Mouse (Mus musculus) monocyte, adult 59 days (primary cell): ENCODE results near the gene Dgat2. TPM values are rescaled to one million over a fixed set of nuclear protein-coding genes. Genes with fewer than 3 reads are reported as not detected.

Experiments
- total RNA-seq, 2 experiments: library from RNA; stranded (reverse); gene quantifications; one replicate each; pipeline ENCODE4 v1.2.4; 2023

The Dgat2 gene
- total RNA-seq, result 10 to 100 TPM; 40.4 to 42.2 TPM

DNA sequence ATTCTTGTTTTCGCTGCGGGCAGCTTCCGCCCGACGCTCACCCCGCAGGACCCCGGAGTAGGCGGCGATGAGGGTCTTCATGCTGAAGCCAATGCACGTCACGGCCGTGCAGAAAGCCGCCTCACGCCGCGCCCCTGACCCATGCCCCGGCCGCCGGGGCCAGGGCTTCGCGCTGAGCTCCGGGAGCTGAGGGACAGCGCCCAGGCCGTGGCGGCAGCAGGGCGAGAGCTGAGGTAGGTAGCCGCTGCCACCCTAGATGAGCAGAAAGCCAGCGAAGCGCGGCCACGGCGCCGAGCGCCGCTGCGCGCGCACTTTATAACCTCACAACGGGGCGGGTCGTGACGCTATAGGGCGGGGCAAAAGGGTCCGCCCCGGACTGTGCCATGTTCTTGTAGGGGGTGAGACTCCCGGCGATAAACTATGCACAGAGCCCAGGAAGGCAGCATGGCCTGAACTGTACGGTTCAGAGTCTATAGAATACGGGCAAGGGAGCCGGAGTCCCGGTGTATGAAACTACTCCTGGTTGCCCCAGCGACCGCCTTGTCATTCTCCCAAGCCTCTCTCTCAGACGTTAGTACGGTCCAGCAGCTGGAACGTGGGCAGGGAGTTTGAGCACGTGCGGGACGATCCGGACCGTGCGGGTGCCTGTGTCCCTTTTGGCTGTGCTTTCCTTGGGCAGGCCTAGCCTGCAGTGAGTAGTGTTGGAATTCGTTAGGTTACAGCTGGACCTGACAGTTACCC, at the start of gene Dgat2:
Dgat2 (minus strand) TSS at position 288 of the 741 bp plus-strand sequence.

DNA sequence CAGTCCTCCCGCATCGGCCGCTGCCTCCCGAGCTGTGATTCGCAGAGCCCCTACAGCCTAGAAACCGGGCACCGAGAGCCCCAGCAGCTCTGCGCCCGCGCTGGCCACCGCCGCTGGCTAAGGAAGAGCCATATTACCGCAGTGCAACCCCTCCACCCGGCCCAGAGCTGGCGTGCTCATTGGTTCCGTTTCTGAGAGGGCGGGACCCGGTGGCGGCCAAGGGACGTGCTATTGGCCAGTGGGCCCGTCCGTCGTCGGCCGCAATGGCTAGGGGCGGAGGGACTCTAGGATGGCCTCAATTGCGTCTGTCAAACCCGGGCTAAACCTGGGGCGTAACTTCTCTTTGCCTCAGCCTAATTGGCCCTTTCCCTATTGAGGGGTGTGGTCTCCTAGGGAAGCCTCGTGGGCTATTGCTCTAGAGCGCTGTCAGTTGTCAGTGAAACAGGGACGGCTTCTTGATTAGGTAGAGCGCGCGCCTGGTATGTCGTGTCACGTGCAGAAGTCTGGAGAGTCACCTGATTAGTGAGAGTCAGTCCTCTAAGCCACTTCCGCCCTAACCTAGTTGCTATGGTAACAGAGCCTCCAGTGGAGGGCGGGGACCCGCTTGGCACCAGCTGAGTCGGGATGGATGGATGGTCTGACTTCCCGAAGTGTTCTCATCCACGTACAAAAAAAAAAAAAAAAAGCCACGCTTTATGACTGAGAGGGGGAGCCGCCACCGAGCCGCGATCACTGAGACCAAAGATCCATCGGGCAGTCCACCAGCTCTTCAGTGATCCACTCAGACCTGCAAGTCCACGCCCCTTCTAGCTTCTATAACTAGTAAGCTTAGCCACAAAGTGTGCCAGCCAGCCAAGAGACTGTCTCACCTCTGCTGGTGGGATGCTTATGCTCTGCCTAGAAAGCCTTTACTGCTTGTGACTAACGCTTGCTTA, 41.3 kb downstream of the Dgat2 start, which contains the start of gene Uvrag:
Uvrag (minus strand) TSS at position 158 of the 935 bp plus-strand sequence.

Other genes starting within 250 kb of the Dgat2 start
- gene Uvrag, start 41.6 kb downstream of the Dgat2 start, total RNA-seq, result 100 to 1,000 TPM; 191 to 196 TPM
- gene Mogat2, start 55.9 kb upstream of the Dgat2 start, total RNA-seq, result not detected
- gene Map6, start 84.7 kb upstream of the Dgat2 start, total RNA-seq, result 1 to 10 TPM; 5.3 to 8.2 TPM
- 1 to 10 TPM in 1 of 2 experiments, not detected in 1; 1.4 TPM for gene Serpinh1, start 170.5 kb upstream of the Dgat2 start, total RNA-seq
- 10 to 100 TPM in 1 of 2 experiments, 1 to 10 TPM in 1; 8.5 to 15.9 TPM for gene Gdpd5, start 198.7 kb upstream of the Dgat2 start, total RNA-seq